Mouse (Mus musculus): Measurements from ENCODE around the gene Apbb2. TPM values are rescaled to one million over a fixed set of nuclear protein-coding genes. Genes with fewer than 3 reads are reported as not detected.

Apbb2 gene
- polyA plus RNA-seq, 1 experiment from 2014 or later = 124 TPM

DNA sequence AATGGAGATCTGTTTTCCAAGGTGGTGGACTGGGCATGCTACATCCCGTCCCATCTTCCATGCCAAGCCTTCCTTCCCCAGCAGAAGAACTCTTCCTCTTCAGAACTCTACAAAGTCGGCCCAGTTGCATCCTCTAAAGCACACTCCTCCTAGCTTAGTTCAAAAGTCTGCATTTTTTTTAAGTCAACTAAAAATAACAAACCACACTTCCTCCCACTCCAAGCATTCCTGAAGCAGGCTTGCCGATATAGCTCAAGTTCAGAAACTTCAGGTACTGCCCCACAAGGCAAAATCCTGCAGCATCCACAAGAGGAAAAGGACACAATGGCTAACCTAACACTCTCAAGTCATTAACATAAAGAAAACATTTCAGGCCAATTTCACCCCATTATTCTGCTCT is 4.9 kb downstream of the Apbb2 start:
- no peaks in the 10 kb centered on the region for H3K9me3 ChIP-seq
- H3K9ac ChIP-seq = no peak overlapping the region
- H3K27ac ChIP-seq (replicated peaks) = no peak overlapping the region
- no peak overlapping the region for H3K4me2 ChIP-seq
- H3K36me3 ChIP-seq = no peaks in the 10 kb centered on the region
- H3K27me3 ChIP-seq = no peaks in the 10 kb centered on the region
- WGBS = 77% methylated on average over 3 of the region's 3 CpGs
- H3K4me1 ChIP-seq (replicated peaks) = peaks cover 64% of the 10 kb centered on the region
- no peak for ATAC-seq (ENCODE audit: low FRiP score, low read depth)
- no peak overlapping the region for H3K4me3 ChIP-seq

GRCm38 (mm10) chr5:66612964-66613363 is 5.6 kb downstream of the Apbb2 start:
- H3K9ac ChIP-seq = no peak overlapping the region
- H3K4me1 ChIP-seq (replicated peaks) = peaks cover 63% of the 10 kb centered on the region
- no peak overlapping the region for H3K4me3 ChIP-seq
- no peak for ATAC-seq (ENCODE audit: low FRiP score, low read depth)
- H3K27me3 ChIP-seq = no peaks in the 10 kb centered on the region
- no peak overlapping the region for H3K4me2 ChIP-seq
- 60% methylated on average over 5 of the region's 5 CpGs for WGBS
- H3K9me3 ChIP-seq = no peaks in the 10 kb centered on the region
- 0 out of 2 replicates have a peak overlapping the region, but pooled peaks have one; percentile 29 for H3K27ac ChIP-seq (replicated peaks)
- H3K36me3 ChIP-seq = no peaks in the 10 kb centered on the region

DNA sequence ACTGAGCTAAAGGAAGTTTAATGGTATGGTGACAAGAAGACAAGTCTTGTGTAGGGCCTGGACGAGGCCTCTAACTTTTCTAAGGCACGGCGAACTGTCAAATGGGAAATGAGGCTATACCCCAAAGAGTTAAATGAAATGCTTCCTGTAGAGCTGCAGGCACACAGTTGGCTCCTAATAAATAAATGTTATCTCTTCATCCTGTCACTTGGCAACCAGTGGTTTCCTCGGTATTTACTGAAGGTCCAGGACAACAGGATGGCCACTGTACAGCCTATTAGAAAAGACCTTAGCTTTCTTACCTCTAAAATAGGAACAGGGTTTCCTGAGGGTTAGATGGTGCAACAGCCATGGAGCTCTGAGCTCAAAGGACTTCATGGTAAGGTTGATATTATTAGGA is 6.7 kb downstream of the Apbb2 start:
- H3K9me3 ChIP-seq = no peaks in the 10 kb centered on the region
- no peaks in the 10 kb centered on the region for H3K27me3 ChIP-seq
- ATAC-seq (ENCODE audit: low FRiP score, low read depth) = no peak
- no peak overlapping the region for H3K4me2 ChIP-seq
- H3K36me3 ChIP-seq = no peaks in the 10 kb centered on the region
- H3K4me1 ChIP-seq (replicated peaks) = peaks cover 59% of the 10 kb centered on the region
- no peak overlapping the region for H3K9ac ChIP-seq
- 65% methylated on average over 4 of the region's 4 CpGs for WGBS
- no peak overlapping the region for H3K27ac ChIP-seq (replicated peaks)
- H3K4me3 ChIP-seq = no peak overlapping the region

- no peaks in the 10 kb centered on the region for H3K9me3 ChIP-seq
- no peak for ATAC-seq (ENCODE audit: low FRiP score, low read depth)
- no peak overlapping the region for H3K4me3 ChIP-seq
- H3K36me3 ChIP-seq = no peaks in the 10 kb centered on the region
- no peak overlapping the region for H3K27ac ChIP-seq (replicated peaks)
- H3K9ac ChIP-seq = no peak overlapping the region
- H3K4me2 ChIP-seq = no peak overlapping the region
- 91% methylated on average over 5 of the region's 5 CpGs for WGBS
- H3K27me3 ChIP-seq = no peaks in the 10 kb centered on the region
- H3K4me1 ChIP-seq (replicated peaks) = peaks cover 54% of the 10 kb centered on the region
Measured at GRCm38 (mm10) chr5:66611361-66611760, 7.2 kb downstream of the Apbb2 start.

DNA sequence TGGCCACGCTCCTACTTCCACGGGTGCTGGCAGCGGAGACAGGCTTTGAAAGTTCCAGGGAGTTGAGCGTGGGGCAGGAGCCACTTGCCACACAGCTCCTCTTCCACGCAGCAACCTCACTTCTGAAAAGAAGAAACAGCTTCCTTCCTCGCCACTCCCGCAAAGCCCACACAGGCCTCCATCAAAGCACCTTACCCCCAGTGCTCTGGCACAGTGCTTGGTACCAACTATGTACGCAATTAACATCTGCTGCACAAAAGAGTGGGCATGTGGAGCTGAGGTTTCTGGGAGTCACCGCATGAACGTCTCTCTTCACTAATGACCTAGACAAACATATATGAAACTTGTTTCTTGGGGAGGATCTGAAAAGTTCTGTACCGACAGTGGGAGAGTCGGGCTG is 8.3 kb downstream of the Apbb2 start:
- 84% methylated on average over 12 of the region's 12 CpGs for WGBS
- Histone ChIP-seq H3K9me3 (no peaks in the 10 kb centered on the region), H3K4me1 (replicated peaks) (peaks cover 45% of the 10 kb centered on the region)

DNA sequence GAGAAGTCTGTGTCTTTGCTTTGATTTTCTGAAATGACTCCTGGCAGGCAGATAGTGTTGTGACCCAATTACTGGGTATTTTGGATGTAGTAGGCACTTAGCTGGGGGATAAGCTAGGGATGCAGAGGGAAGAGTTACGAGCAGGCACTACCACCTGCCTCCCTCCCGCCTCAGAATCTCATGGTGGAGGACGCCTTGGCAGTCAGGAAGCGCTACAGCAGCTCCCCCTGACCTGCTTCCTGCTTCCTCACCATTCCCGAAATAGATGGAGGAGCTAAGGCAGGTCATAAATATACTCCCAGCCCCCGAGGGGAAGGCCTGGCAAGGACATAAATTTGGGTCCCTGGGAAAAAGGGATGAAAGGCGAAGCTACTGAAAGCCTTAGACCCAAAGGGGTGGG is 9.3 kb downstream of the Apbb2 start:
- no peaks in the 10 kb centered on the region for H3K27me3 ChIP-seq
- H3K4me3 ChIP-seq = no peak overlapping the region
- H3K9ac ChIP-seq = no peak overlapping the region
- no peaks in the 10 kb centered on the region for H3K36me3 ChIP-seq
- H3K9me3 ChIP-seq = no peaks in the 10 kb centered on the region
- H3K4me1 ChIP-seq (replicated peaks) = peaks cover 37% of the 10 kb centered on the region
- WGBS = 74% methylated on average over 7 of the region's 7 CpGs
- H3K27ac ChIP-seq (replicated peaks) = no peak overlapping the region
- no peak overlapping the region for H3K4me2 ChIP-seq
- ATAC-seq (ENCODE audit: low FRiP score, low read depth) = no peak

More for the DNA sequence above, 8.3 kb downstream of the Apbb2 start:
- H3K27me3 ChIP-seq = no peaks in the 10 kb centered on the region
- no peak for ATAC-seq (ENCODE audit: low FRiP score, low read depth)
- H3K9ac ChIP-seq = no peak overlapping the region
- no peak overlapping the region for H3K4me2 ChIP-seq
- no peaks in the 10 kb centered on the region for H3K36me3 ChIP-seq
- no peak overlapping the region for H3K27ac ChIP-seq (replicated peaks)
- no peak overlapping the region for H3K4me3 ChIP-seq

DNA sequence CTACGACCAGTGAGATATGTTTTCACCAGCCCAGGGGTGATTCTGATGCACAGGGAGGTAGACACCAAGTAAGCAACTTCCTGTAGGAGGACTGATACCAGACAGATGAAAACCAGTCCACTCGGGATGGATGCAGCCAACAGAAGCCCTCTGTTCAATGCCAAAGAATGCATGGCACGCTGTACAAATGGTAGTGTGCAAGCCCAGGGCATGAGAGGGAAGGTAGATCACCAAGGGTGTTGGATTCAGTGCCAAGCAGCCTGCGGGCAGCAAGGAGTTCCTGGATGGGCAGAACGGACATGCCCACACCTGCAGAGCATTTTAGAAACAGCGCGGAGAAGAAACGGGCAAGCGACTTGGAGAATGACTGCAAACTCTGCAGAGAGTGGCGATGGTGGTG is 10.8 kb downstream of the Apbb2 start:
- H3K9me3 ChIP-seq = no peaks in the 10 kb centered on the region
- no peak overlapping the region for H3K27ac ChIP-seq (replicated peaks)
- ATAC-seq (ENCODE audit: low FRiP score, low read depth) = no peak
- H3K4me3 ChIP-seq = no peak overlapping the region
- 89% methylated on average over 10 of the region's 10 CpGs for whole genome bisulfite sequencing
- H3K36me3 ChIP-seq = no peaks in the 10 kb centered on the region
- H3K4me1 ChIP-seq (replicated peaks) = peaks cover 29% of the 10 kb centered on the region
- H3K9ac ChIP-seq = no peak overlapping the region
- no peaks in the 10 kb centered on the region for H3K27me3 ChIP-seq
- no peak overlapping the region for H3K4me2 ChIP-seq

GRCm38 (mm10) chr5:66607201-66607600 is 11.4 kb downstream of the Apbb2 start:
- 92% methylated on average over 4 of the region's 4 CpGs for WGBS
- H3K4me2 ChIP-seq = no peak overlapping the region
- H3K27me3 ChIP-seq = no peaks in the 10 kb centered on the region
- H3K36me3 ChIP-seq = no peaks in the 10 kb centered on the region
- H3K4me3 ChIP-seq = no peak overlapping the region
- no peak overlapping the region for H3K27ac ChIP-seq (replicated peaks)
- peaks cover 24% of the 10 kb centered on the region for H3K4me1 ChIP-seq (replicated peaks)
- H3K9ac ChIP-seq = no peak overlapping the region
- H3K9me3 ChIP-seq = no peaks in the 10 kb centered on the region
- ATAC-seq (ENCODE audit: low FRiP score, low read depth) = no peak

- H3K9me3 ChIP-seq = no peaks in the 10 kb centered on the region
- WGBS = 89% methylated on average over 11 of the region's 11 CpGs
- no peaks in the 10 kb centered on the region for H3K27me3 ChIP-seq
- no peak for ATAC-seq (ENCODE audit: low FRiP score, low read depth)
- H3K4me2 ChIP-seq = no peak overlapping the region
- H3K4me3 ChIP-seq = no peak overlapping the region
- peaks cover 13% of the 10 kb centered on the region for H3K4me1 ChIP-seq (replicated peaks)
- no peaks in the 10 kb centered on the region for H3K36me3 ChIP-seq
- no peak overlapping the region for H3K27ac ChIP-seq (replicated peaks)
- H3K9ac ChIP-seq = no peak overlapping the region
Measured at GRCm38 (mm10) chr5:66605636-66606035, 12.9 kb downstream of the Apbb2 start.

DNA sequence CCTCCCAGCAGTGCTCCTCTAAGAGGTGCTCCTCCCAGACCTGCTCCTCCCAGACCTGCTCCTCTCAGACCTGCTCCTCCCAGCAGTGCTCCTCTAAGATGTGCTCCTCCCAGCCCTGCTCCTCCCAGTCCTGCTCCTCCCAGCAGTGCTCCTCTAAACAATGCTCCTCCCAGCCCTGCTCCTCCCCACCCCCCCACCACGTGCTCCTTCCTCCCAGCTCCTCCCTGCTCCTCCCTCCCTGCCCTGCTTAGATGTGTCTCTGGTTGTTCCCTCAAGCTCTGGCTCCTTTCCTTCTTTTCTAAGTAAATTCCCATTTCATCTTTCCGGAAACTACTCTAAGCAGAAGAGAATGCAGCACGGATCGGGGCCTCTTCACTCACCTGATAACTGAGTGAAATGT is 14.2 kb downstream of the Apbb2 start:
- Histone ChIP-seq H3K27me3 (no peaks in the 10 kb centered on the region), H3K27ac (replicated peaks) (no peak overlapping the region), H3K36me3 (no peaks in the 10 kb centered on the region), H3K9me3 (no peaks in the 10 kb centered on the region), H3K4me3 (no peak overlapping the region), H3K9ac (no peak overlapping the region), H3K4me2 (no peak overlapping the region), H3K4me1 (replicated peaks) (peaks cover 8% of the 10 kb centered on the region)
- no peak for ATAC-seq (ENCODE audit: low FRiP score, low read depth)
- WGBS = 87% methylated on average over 4 of the region's 4 CpGs

DNA sequence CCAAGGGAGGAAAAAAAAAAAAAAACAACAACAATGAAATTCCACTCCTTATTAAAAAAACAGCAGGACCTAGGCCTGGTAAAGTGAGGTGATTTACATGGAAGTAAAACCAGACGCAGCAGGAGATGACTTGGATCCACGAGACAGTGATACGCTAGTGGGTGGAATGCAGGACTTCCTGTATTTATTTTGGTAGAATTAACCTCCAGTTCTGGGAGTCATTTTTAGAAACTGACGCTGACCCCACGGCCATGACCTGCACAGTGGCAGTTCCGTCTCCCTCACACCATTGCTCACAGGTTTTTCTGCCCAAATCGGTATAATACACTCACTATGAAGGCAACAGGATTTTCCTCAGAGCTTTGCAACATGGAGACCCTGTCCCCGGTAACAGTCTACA is 14.8 kb downstream of the Apbb2 start:
- WGBS = 61% methylated on average over 8 of the region's 8 CpGs
- Histone ChIP-seq H3K4me2 (no peak overlapping the region), H3K27me3 (no peaks in the 10 kb centered on the region), H3K9me3 (no peaks in the 10 kb centered on the region), H3K4me1 (replicated peaks) (peaks cover 7% of the 10 kb centered on the region), H3K27ac (replicated peaks) (no peak overlapping the region), H3K9ac (no peak overlapping the region), H3K4me3 (no peak overlapping the region), H3K36me3 (no peaks in the 10 kb centered on the region)
- ATAC-seq (ENCODE audit: low FRiP score, low read depth) = peak; percentile 21; the same call in 1 of the 2 replicates

- no peak for ATAC-seq (ENCODE audit: low FRiP score, low read depth)
- H3K27ac ChIP-seq (replicated peaks) = no peak overlapping the region
Measured at GRCm38 (mm10) chr5:66603223-66603622, 15.4 kb downstream of the Apbb2 start.

GRCm38 (mm10) chr5:66602287-66602820 is 16.2 kb downstream of the Apbb2 start:
- no peak for ATAC-seq (ENCODE audit: low FRiP score, low read depth)
- Histone ChIP-seq H3K27me3 (no peaks in the 10 kb centered on the region), H3K4me2 (no peak overlapping the region), H3K9me3 (no peaks in the 10 kb centered on the region), H3K4me3 (no peak overlapping the region), H3K4me1 (replicated peaks) (peaks cover 7% of the 10 kb centered on the region), H3K36me3 (no peaks in the 10 kb centered on the region), H3K9ac (no peak overlapping the region), H3K27ac (replicated peaks) (no peak overlapping the region)
- 28% methylated on average over 9 of the region's 9 CpGs for WGBS

More at GRCm38 (mm10) chr5:66603223-66603622, 15.4 kb downstream of the Apbb2 start:
- no peaks in the 10 kb centered on the region for H3K36me3 ChIP-seq
- 53% methylated on average over 7 of the region's 7 CpGs for WGBS
- H3K27me3 ChIP-seq = no peaks in the 10 kb centered on the region
- H3K9me3 ChIP-seq = no peaks in the 10 kb centered on the region
- no peak overlapping the region for H3K9ac ChIP-seq
- H3K4me1 ChIP-seq (replicated peaks) = peaks cover 7% of the 10 kb centered on the region
- H3K4me2 ChIP-seq = no peak overlapping the region
- H3K4me3 ChIP-seq = no peak overlapping the region

All from hindbrain, embryonic 15.5 days (tissue).